ENCODE assay signal across 15 mouse cellular contexts in the genomic region with DNA sequence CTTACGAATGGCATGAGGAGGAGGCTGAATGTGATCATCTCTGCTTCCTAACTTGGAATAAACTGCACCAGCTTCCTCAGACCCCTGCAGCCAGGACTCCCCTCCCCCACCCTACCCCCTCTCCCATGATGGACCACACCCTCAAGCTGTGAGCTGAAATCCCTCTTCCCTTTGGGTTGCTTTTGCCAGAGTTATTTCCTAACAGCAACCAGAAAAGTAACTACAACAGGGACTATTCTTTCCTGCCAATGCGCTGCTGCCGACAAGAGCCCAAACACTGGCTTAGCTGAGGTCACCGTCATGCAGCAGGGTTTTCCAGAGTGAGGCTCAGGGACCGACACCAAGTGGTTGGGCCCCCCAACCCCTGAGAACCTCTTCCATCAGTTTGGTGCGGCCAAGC.
"Had no signal": no experiment of that assay in that cellular context is flagged by ENCODE, and none has a peak within 500 bp of the region (broad histone marks: within the 10 kb centered on the region; RNA-seq: fewer than 3 reads in every experiment).

No protein-coding gene starts in this region.

- H3K9me3 ChIP-seq: liver, embryonic 13.5 days; stomach, embryonic 15.5 days had no signal

- H3K27ac ChIP-seq: left cerebral cortex, adult 2 months; liver, embryonic 13.5 days; stomach, embryonic 15.5 days had no signal

- H3K4me3 ChIP-seq: left cerebral cortex, adult 2 months; liver, embryonic 13.5 days; stomach, embryonic 15.5 days had no signal

- DNase-seq: kidney, adult 9 months; kidney, postnatal 14 days; kidney, postnatal 4 days; layer of hippocampus, postnatal 36 days; liver, embryonic 13.5 days; lung, adult 2 months; lung, postnatal 14 days; lung, postnatal 4 days; midbrain, embryonic 14.5 days; retina, postnatal 1 day; right cerebral cortex, postnatal 25 days; spleen, adult 18-20 months; thymus, postnatal 25 days had no signal

- H3K36me3 ChIP-seq: liver, embryonic 13.5 days; stomach, embryonic 15.5 days had no signal

- H3K27me3 ChIP-seq: liver, embryonic 13.5 days; stomach, embryonic 15.5 days had no signal

- H3K4me1 ChIP-seq: liver, embryonic 13.5 days; stomach, embryonic 15.5 days had no signal
